Mouse (Mus musculus): ENCODE measurements at regions not wholly inside any gene's neighbourhood (a gene's known extent, or its start where the extent isn't known, plus 50 kb on each side); places are given as distances from the start of the nearest gene placed in this dataset.

- no peak for TF ChIP-seq CTCF (IDR thresholded peaks at IDR 0.05; ENCODE audit: borderline replicate concordance, insufficient read depth, low read depth, low read length)
- no peak for TF ChIP-seq POLR2A (IDR thresholded peaks at IDR 0.05; ENCODE audit: borderline replicate concordance, insufficient read depth, low read length)
Observed at GRCm38 (mm10) chr1:82134938-82135337, 98.0 kb upstream of the Gm9747 start.
